Comparison of ENCODE assay signal across 26 mouse cellular contexts in the genomic region with DNA sequence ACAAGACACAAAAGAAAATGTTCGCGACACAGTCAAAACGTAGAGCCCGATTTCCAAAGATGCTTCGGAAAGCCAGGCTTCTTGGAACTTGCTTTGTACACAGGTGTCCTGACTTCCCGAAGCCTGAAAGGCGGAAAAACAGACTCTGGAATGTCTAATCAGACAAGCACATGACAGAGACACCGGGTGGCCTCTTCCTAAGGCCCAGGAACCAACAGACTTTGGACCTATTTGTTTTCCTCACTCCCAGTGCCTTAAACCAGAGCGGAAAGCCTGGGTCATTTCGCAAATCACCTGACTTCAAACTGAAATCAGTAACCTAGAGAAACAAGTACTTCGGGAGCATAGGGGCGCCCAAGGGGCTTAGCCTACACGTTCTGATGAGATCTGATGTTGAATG.
DNase-seq lines count a peak whose midpoint lies in the region; ATAC-seq lines count a peak whose summit lies in the region.
"Had no signal": no experiment of that assay in that cellular context is flagged by ENCODE, and none has a peak within 500 bp of the region (broad histone marks: within the 10 kb centered on the region; RNA-seq: fewer than 3 reads in every experiment).

No protein-coding gene starts in this region.

- H3K27ac ChIP-seq in intestine, embryonic 14.5 days (ENCODE audit: low read depth): no peak overlapping the region
- peak overlapping the region; percentile 85 for H3K27ac ChIP-seq in intestine, embryonic 16.5 days (ENCODE audit: low read length)
- H3K27ac ChIP-seq in kidney, embryonic 15.5 days: no peak overlapping the region
- H3K27ac ChIP-seq: embryonic facial prominence, embryonic 13.5 days; forebrain, embryonic 12.5 days; hindbrain, embryonic 12.5 days; liver, embryonic 13.5 days; midbrain, embryonic 13.5 days had no signal

- peak; percentile 75 for ATAC-seq in intestine, embryonic 14.5 days (replicated peaks; ENCODE audit: low FRiP score, low TSS enrichment, low read depth)
- ATAC-seq in intestine, embryonic 16.5 days: peak; percentile 91
- ATAC-seq in kidney, embryonic 15.5 days (replicated peaks; ENCODE audit: low FRiP score): peak; percentile 22; the same call in 1 of the 2 replicates
- ATAC-seq: activated CD4-positive, CD25-positive, alpha-beta regulatory T cell, adult 4 months; midbrain, embryonic 13.5 days had no signal

- no peaks in the 10 kb centered on the region for H3K27me3 ChIP-seq in intestine, embryonic 14.5 days (replicated peaks; ENCODE audit: control insufficient read depth, insufficient read depth, low read length)
- no peaks in the 10 kb centered on the region for H3K27me3 ChIP-seq in intestine, embryonic 16.5 days (replicated peaks; ENCODE audit: control insufficient read depth, insufficient read depth, low read length)
- H3K27me3 ChIP-seq in kidney, embryonic 15.5 days: no peaks in the 10 kb centered on the region
- H3K27me3 ChIP-seq: embryonic facial prominence, embryonic 13.5 days; forebrain, embryonic 12.5 days; heart, embryonic 12.5 days; hindbrain, embryonic 12.5 days; liver, embryonic 13.5 days; midbrain, embryonic 13.5 days had no signal

- DNase-seq in intestine, embryonic 14.5 days (ENCODE audit: low spot score): no peak
- peak; percentile 64 to 87 for DNase-seq in kidney, postnatal 36 days
- no peak for DNase-seq in frontal cortex, postnatal 36 days (ENCODE audit: low spot score in 2 of 2)
- DNase-seq in left cerebral cortex, adult 18-20 months (ENCODE audit: low spot score in 2 of 2): no peak
- DNase-seq in adrenal gland, postnatal 14 days: no peak
- DNase-seq: adrenal gland, postnatal 10 days; cerebellum, adult 2 months; cerebellum, postnatal 36 days; embryo, embryonic 11 days; heart, adult 18-20 months; heart, postnatal 14 days; liver, embryonic 13.5 days; lung, embryonic 14.5 days; lung, postnatal 36 days; right cerebral cortex, postnatal 14 days; spleen, adult 18-20 months had no signal

- no peak overlapping the region for H3K4me2 ChIP-seq in intestine, embryonic 14.5 days (ENCODE audit: low read length)
- peak overlapping the region; percentile 24; the same call in 1 of the 2 replicates for H3K4me2 ChIP-seq in intestine, embryonic 16.5 days (ENCODE audit: low read depth, low read length)
- H3K4me2 ChIP-seq in kidney, embryonic 15.5 days: no peak overlapping the region
- H3K4me2 ChIP-seq: embryonic facial prominence, embryonic 13.5 days; forebrain, embryonic 12.5 days; heart, embryonic 12.5 days; hindbrain, embryonic 12.5 days; liver, embryonic 13.5 days; lung, embryonic 14.5 days; midbrain, embryonic 13.5 days had no signal

- H3K4me3 ChIP-seq in intestine, embryonic 14.5 days (ENCODE audit: low read depth, low read length): no peak overlapping the region
- H3K4me3 ChIP-seq in intestine, embryonic 16.5 days (ENCODE audit: low read length): no peak overlapping the region
- H3K4me3 ChIP-seq in kidney, embryonic 15.5 days (replicated peaks): no peak overlapping the region
- H3K4me3 ChIP-seq: embryonic facial prominence, embryonic 13.5 days; erythroblast, embryonic 14.5 days; forebrain, embryonic 12.5 days; heart, embryonic 12.5 days; hindbrain, embryonic 12.5 days; liver, embryonic 13.5 days; megakaryocyte, embryonic 14.5 days; midbrain, embryonic 13.5 days had no signal

- H3K36me3 ChIP-seq in intestine, embryonic 14.5 days (ENCODE audit: control insufficient read depth, insufficient read depth, low read length): no peaks in the 10 kb centered on the region
- no peaks in the 10 kb centered on the region for H3K36me3 ChIP-seq in intestine, embryonic 16.5 days (ENCODE audit: control insufficient read depth, insufficient read depth, low read length)
- H3K36me3 ChIP-seq in kidney, embryonic 15.5 days: no peaks in the 10 kb centered on the region
- H3K36me3 ChIP-seq: embryonic facial prominence, embryonic 13.5 days; forebrain, embryonic 12.5 days; heart, embryonic 12.5 days; hindbrain, embryonic 12.5 days; liver, embryonic 13.5 days; midbrain, embryonic 13.5 days had no signal

- no peaks in the 10 kb centered on the region; the same call in 1 of the 2 replicates for H3K4me1 ChIP-seq in intestine, embryonic 14.5 days (replicated peaks; ENCODE audit: control insufficient read depth, insufficient read depth, low read length)
- H3K4me1 ChIP-seq in intestine, embryonic 16.5 days (ENCODE audit: control insufficient read depth, insufficient read depth, low read length): 0 out of 2 replicates have a peak, but pooled peaks cover 4% of the 10 kb centered on the region
- H3K4me1 ChIP-seq in kidney, embryonic 15.5 days: no peaks in the 10 kb centered on the region
- H3K4me1 ChIP-seq: forebrain, embryonic 12.5 days; heart, embryonic 12.5 days; hindbrain, embryonic 12.5 days; liver, embryonic 13.5 days; megakaryocyte, embryonic 14.5 days; midbrain, embryonic 13.5 days had no signal

- WGBS in intestine, embryonic 14.5 days: 67% methylated on average over 13 of the region's 13 CpGs
- WGBS in intestine, embryonic 16.5 days: 54% methylated on average over 13 of the region's 13 CpGs
- WGBS in kidney, embryonic 15.5 days: 79% methylated on average over 13 of the region's 13 CpGs

- H3K9me3 ChIP-seq in intestine, embryonic 14.5 days (ENCODE audit: control insufficient read depth, low read length): no peaks in the 10 kb centered on the region
- no peaks in the 10 kb centered on the region for H3K9me3 ChIP-seq in intestine, embryonic 16.5 days (ENCODE audit: control insufficient read depth, low read length)
- H3K9me3 ChIP-seq in kidney, embryonic 15.5 days (replicated peaks): no peaks in the 10 kb centered on the region
- H3K9me3 ChIP-seq: embryonic facial prominence, embryonic 13.5 days; forebrain, embryonic 12.5 days; heart, embryonic 12.5 days; hindbrain, embryonic 12.5 days; liver, embryonic 13.5 days; megakaryocyte, embryonic 14.5 days; midbrain, embryonic 13.5 days had no signal

- no peak overlapping the region for H3K9ac ChIP-seq in intestine, embryonic 14.5 days (ENCODE audit: low read length)
- H3K9ac ChIP-seq in intestine, embryonic 16.5 days (ENCODE audit: low read depth, low read length): no peak overlapping the region
- H3K9ac ChIP-seq in kidney, embryonic 15.5 days: no peak overlapping the region
- H3K9ac ChIP-seq: embryonic facial prominence, embryonic 13.5 days; forebrain, embryonic 12.5 days; heart, embryonic 12.5 days; hindbrain, embryonic 12.5 days; liver, embryonic 13.5 days; lung, embryonic 14.5 days; midbrain, embryonic 13.5 days had no signal

Comparison
In these comparisons a context has a peak if more than half of its experiments do, and no peak if none do; other contexts are left out.
1. ATAC-seq: peak in every context shown above with its lines; median percentile 91 in intestine, embryonic 16.5 days; 75 in intestine, embryonic 14.5 days; 22 in kidney, embryonic 15.5 days.
2. DNase-seq: peak in kidney, postnatal 36 days (2 of 2); none in intestine, embryonic 14.5 days (single experiment), frontal cortex, postnatal 36 days (0 of 2), left cerebral cortex, adult 18-20 months (0 of 2) and adrenal gland, postnatal 14 days (single experiment).